Mouse (Mus musculus) kidney, postnatal 10 days (tissue): ENCODE results near the gene Pgf.

Experiments
- DNase-seq: peaks from one replicate; pipeline ENCODE4 v3.0.0; 2021; ENCODE audit warnings: mixed read lengths

The Pgf gene

GRCm38 (mm10) chr12:85121806-85122459 lies 55.7 kb downstream of the Pgf start:
- no peak for DNase-seq
